Mouse (Mus musculus) T-cell, adult 66 days (primary cell): ENCODE measurements around the gene Lrrtm4. TPM values are rescaled to one million over a fixed set of nuclear protein-coding genes. Genes with fewer than 3 reads are reported as not detected.

Experiments
- total RNA-seq, 2 experiments: library from RNA; stranded (reverse); gene quantifications; 3 replicates in 1 of 2; 4 replicates in 1 of 2; pipeline ENCODE4 v1.2.4; 2023

The Lrrtm4 gene
- total RNA-seq: not detected

DNA sequence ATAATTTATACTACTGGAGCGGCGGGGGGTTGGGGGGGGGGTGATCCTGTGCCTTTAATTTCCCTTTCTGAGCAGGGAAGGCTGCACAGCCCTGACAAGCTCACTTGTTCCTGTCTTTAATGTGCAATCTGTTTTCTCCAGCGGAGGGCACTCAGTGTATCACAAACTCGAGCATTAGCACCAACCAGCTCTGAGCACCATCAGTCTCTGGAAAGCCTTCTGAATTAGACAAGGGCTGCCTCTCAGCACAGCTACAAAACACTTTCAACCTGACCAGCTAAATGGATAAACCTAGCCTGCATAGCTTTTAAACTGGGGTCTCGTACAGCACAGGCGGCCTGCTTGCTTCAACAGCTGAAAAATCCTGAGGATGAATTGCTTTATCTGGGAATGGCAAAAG is at the start of gene Lrrtm4:
TSS of gene Lrrtm4 (plus strand) at position 113 of the 400 bp plus-strand sequence.

Other genes with a start within 250 kb of the Lrrtm4 start
- gene Gm20594, start 201.0 kb upstream of the Lrrtm4 start, total RNA-seq: not detected